Mouse (Mus musculus): ENCODE measurements around the gene Pcolce2. TPM values are rescaled to one million over a fixed set of nuclear protein-coding genes. Genes with fewer than 3 reads are reported as not detected.

Gene Pcolce2
- total RNA-seq, 2 experiments from 2014 or later: 4.1 to 4.6 TPM

- peak in 1 of 2 experiments; percentile 14 for DNase-seq (ENCODE audit: low spot score in 2 of 2)
Measured at GRCm38 (mm10) chr9:95704078-95704477, 66.7 kb downstream of the Pcolce2 start.

GRCm38 (mm10) chr9:95705371-95705770 is 68.0 kb downstream of the Pcolce2 start:
- DNase-seq (ENCODE audit: low spot score in 2 of 2): no peak

- no peak for DNase-seq (ENCODE audit: low spot score in 2 of 2)
Measured at GRCm38 (mm10) chr9:95708943-95709342, 71.5 kb downstream of the Pcolce2 start.

- no peak for DNase-seq (ENCODE audit: low spot score in 2 of 2)
Measured at GRCm38 (mm10) chr9:95712574-95712973, 75.2 kb downstream of the Pcolce2 start.

- no peak for DNase-seq (ENCODE audit: low spot score in 2 of 2)
Measured at GRCm38 (mm10) chr9:95736238-95736637, 98.8 kb downstream of the Pcolce2 start.

- DNase-seq (ENCODE audit: low spot score in 2 of 2): no peak
Measured at GRCm38 (mm10) chr9:95744845-95745613, 107.6 kb downstream of the Pcolce2 start.

- DNase-seq (ENCODE audit: low spot score in 2 of 2): no peak
Measured at GRCm38 (mm10) chr9:95747298-95747697, 109.9 kb downstream of the Pcolce2 start.

Other genes starting within 250 kb of the Pcolce2 start
- 100 to 1,000 TPM in 1 of 2 experiments, 10 to 100 TPM in 1; 96.8 to 103 TPM for gene Chst2, start 230.9 kb upstream of the Pcolce2 start, total RNA-seq (2021)
- gene U2surp, start 125.6 kb upstream of the Pcolce2 start, total RNA-seq (2021): 10 to 100 TPM; 64.0 to 64.6 TPM
- 10 to 100 TPM; 40.4 to 41.6 TPM for gene Paqr9, start 77.9 kb upstream of the Pcolce2 start, total RNA-seq (2021)
- gene Trpc1, start 112.8 kb downstream of the Pcolce2 start, total RNA-seq (2021): 10 to 100 TPM; 39.5 to 42.4 TPM
- 10 to 100 TPM; 12.9 to 14.4 TPM for gene Pls1, start 207.7 kb downstream of the Pcolce2 start, total RNA-seq (2021)
- 10 to 100 TPM; 10.1 to 10.8 TPM for gene Atr, start 220.0 kb downstream of the Pcolce2 start, total RNA-seq (2021)

Measured in layer of hippocampus, adult 18-20 months (tissue).